Mouse (Mus musculus) MEL (cell line): ENCODE data around the gene Zbtb40.

Source experiments
- CHD2 ChIP-seq: IDR thresholded peaks from 2 replicates; pipeline ENCODE4 v1.6.1; 2011; ENCODE audit warnings: low read length, improper control_type of control experiment
- JUND ChIP-seq: IDR thresholded peaks from 2 replicates; pipeline ENCODE4 v1.6.1; 2011; ENCODE audit warnings: low read depth, mild to moderate bottlenecking, improper control_type of control experiment, low read length
- MAZ ChIP-seq: IDR thresholded peaks from 2 replicates; pipeline ENCODE4 v1.6.1; 2012; ENCODE audit warnings: low read depth, mild to moderate bottlenecking, inconsistent platforms, low read length, improper control_type of control experiment
- POLR2A ChIP-seq, 2 experiments: IDR thresholded peaks; 2 replicates each; pipeline ENCODE4 v1.6.1; 2011 to 2012; ENCODE audit warnings: low read length in 2 of 2, mild to moderate bottlenecking in 2 of 2, control low read depth in 1 of 2, improper control_type of control experiment in 1 of 2, low read depth in 1 of 2, moderate library complexity in 1 of 2; ENCODE audit not compliant: control insufficient read depth in 1 of 2, insufficient read depth in 1 of 2, poor library complexity in 1 of 2

DNA sequence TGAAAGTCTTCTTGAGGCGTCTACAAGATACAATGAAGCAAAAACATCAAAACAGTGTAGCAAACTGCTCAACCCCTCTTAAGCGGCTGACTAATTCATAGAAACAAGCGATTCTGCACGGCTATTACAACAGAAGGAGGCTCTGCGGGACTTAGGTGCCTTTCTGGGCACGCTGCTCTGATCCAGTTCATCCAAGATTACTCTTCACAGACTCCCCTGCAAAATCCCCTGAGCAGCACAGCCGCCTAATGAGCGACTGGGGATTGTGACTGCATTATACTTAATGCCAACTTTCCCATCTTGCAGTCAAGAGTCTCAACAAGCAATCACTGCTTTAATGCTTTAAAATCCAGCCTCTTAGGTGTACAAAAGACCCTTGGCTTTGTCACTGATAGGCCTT, 10.5 kb downstream of the Zbtb40 start:
- no peak for TF ChIP-seq MAZ
- no peak for TF ChIP-seq CHD2
- no peak for TF ChIP-seq POLR2A (IDR thresholded peaks at IDR 0.05; ENCODE audit: control insufficient read depth in 1 of 2, insufficient read depth in 1 of 2, low read depth in 1 of 2, low read length in 2 of 2, poor library complexity in 1 of 2)
- no peak for TF ChIP-seq JUND
